Comparison of ENCODE assay signal across 15 mouse cellular contexts in genomic region chr3:78158450-78158849, GRCm38 (mm10).
DNase-seq lines count a peak whose midpoint lies in the region; ATAC-seq and TF ChIP-seq lines count a peak whose summit lies in the region.
"Had no signal": no experiment of that assay in that cellular context is flagged by ENCODE, and none has a peak within 500 bp of the region (broad histone marks: within the 10 kb centered on the region; RNA-seq: fewer than 3 reads in every experiment).

No protein-coding gene starts in this region.

- DNase-seq in right cerebral cortex, adult 18-20 months, result peak; percentile 53
- no peak for DNase-seq in right cerebral cortex, postnatal 4 days
- DNase-seq in forebrain, postnatal 0 days, result peak; percentile 68
- peak; percentile 2 to 8 for DNase-seq in layer of hippocampus, postnatal 36 days
- DNase-seq in telencephalon, adult 2 months (ENCODE audit: low read depth, low spot score), result peak; percentile 80
- DNase-seq in thymus, adult 2 months, result no peak
- no peak for DNase-seq in midbrain, embryonic 10.5 days (ENCODE audit: low spot score)
- no peak for DNase-seq in liver, embryonic 11.5 days (ENCODE audit: low spot score)
- DNase-seq: gastrocnemius, adult 2 months; kidney, postnatal 36 days; thymus, adult 18-20 months had no signal

- H3K9me3 ChIP-seq in forebrain, postnatal 0 days (ENCODE audit: low read length), result no peaks in the 10 kb centered on the region
- no peaks in the 10 kb centered on the region for H3K9me3 ChIP-seq in midbrain, embryonic 10.5 days (replicated peaks)
- H3K9me3 ChIP-seq in liver, embryonic 11.5 days (ENCODE audit: control insufficient read depth, low read length), result no peaks in the 10 kb centered on the region
- H3K9me3 ChIP-seq: embryonic facial prominence, embryonic 15.5 days; limb, embryonic 15.5 days; lung, embryonic 15.5 days had no signal

- H3K9ac ChIP-seq in forebrain, postnatal 0 days, result no peak overlapping the region
- no peak overlapping the region for H3K9ac ChIP-seq in liver, embryonic 11.5 days (ENCODE audit: low read depth, low read length)
- H3K9ac ChIP-seq: embryonic facial prominence, embryonic 15.5 days; limb, embryonic 15.5 days; lung, embryonic 15.5 days had no signal

- no peak overlapping the region for H3K27ac ChIP-seq in forebrain, postnatal 0 days (ENCODE audit: low read depth, low read length)
- no peak overlapping the region for H3K27ac ChIP-seq in thymus, adult 2 months (ENCODE audit: control insufficient read depth, insufficient read depth, low read length)
- H3K27ac ChIP-seq in midbrain, embryonic 10.5 days (replicated peaks), result no peak overlapping the region
- no peak overlapping the region for H3K27ac ChIP-seq in liver, embryonic 11.5 days (ENCODE audit: low read depth, low read length)
- H3K27ac ChIP-seq: embryonic facial prominence, embryonic 15.5 days; gastrocnemius, adult 2 months; limb, embryonic 15.5 days; lung, embryonic 15.5 days had no signal

- peak; percentile 82 for ATAC-seq in forebrain, postnatal 0 days
- no peak for ATAC-seq in liver, embryonic 11.5 days (replicated peaks; ENCODE audit: low FRiP score)
- ATAC-seq: intestine, embryonic 16.5 days had no signal

- no peaks in the 10 kb centered on the region for H3K27me3 ChIP-seq in forebrain, postnatal 0 days (ENCODE audit: insufficient read depth, low read length)
- H3K27me3 ChIP-seq in thymus, adult 2 months (ENCODE audit: control insufficient read depth, insufficient read depth, low read length), result no peaks in the 10 kb centered on the region
- H3K27me3 ChIP-seq in midbrain, embryonic 10.5 days (ENCODE audit: low read depth, poor library complexity, severe bottlenecking), result no peaks in the 10 kb centered on the region
- no peaks in the 10 kb centered on the region for H3K27me3 ChIP-seq in liver, embryonic 11.5 days (replicated peaks; ENCODE audit: control insufficient read depth, insufficient read depth, low read length)
- H3K27me3 ChIP-seq: embryonic facial prominence, embryonic 15.5 days; limb, embryonic 15.5 days; lung, embryonic 15.5 days had no signal

- H3K4me1 ChIP-seq in forebrain, postnatal 0 days (ENCODE audit: insufficient read depth), result no peaks in the 10 kb centered on the region
- no peaks in the 10 kb centered on the region for H3K4me1 ChIP-seq in thymus, adult 2 months (replicated peaks; ENCODE audit: control insufficient read depth, insufficient read depth, low read length)
- H3K4me1 ChIP-seq in midbrain, embryonic 10.5 days, result no peaks in the 10 kb centered on the region
- no peaks in the 10 kb centered on the region for H3K4me1 ChIP-seq in liver, embryonic 11.5 days (replicated peaks; ENCODE audit: control insufficient read depth, insufficient read depth, low read length)
- H3K4me1 ChIP-seq: embryonic facial prominence, embryonic 15.5 days; limb, embryonic 15.5 days; lung, embryonic 15.5 days had no signal

- H3K36me3 ChIP-seq in forebrain, postnatal 0 days (ENCODE audit: insufficient read depth), result no peaks in the 10 kb centered on the region
- no peaks in the 10 kb centered on the region for H3K36me3 ChIP-seq in thymus, adult 2 months (ENCODE audit: control insufficient read depth, insufficient read depth, low read length)
- H3K36me3 ChIP-seq in midbrain, embryonic 10.5 days, result no peaks in the 10 kb centered on the region
- no peaks in the 10 kb centered on the region for H3K36me3 ChIP-seq in liver, embryonic 11.5 days (ENCODE audit: control insufficient read depth, insufficient read depth, low read length)
- H3K36me3 ChIP-seq: embryonic facial prominence, embryonic 15.5 days; limb, embryonic 15.5 days; lung, embryonic 15.5 days had no signal

- TF ChIP-seq CTCF in forebrain, postnatal 0 days (IDR thresholded peaks at IDR 0.05; ENCODE audit: low read depth), result no peak
- TF ChIP-seq CTCF in thymus, adult 2 months (IDR thresholded peaks at IDR 0.05; ENCODE audit: borderline replicate concordance, control insufficient read depth, extremely low read depth, insufficient read depth, low read length, poor library complexity), result no peak

- no peak for TF ChIP-seq POLR2A in thymus, adult 2 months (IDR thresholded peaks at IDR 0.05; ENCODE audit: control insufficient read depth, extremely low read depth, insufficient read depth, low read length, poor library complexity)

- WGBS in forebrain, postnatal 0 days, result 59% methylated on average over 4 of the region's 4 CpGs
- 96% methylated on average over 4 of the region's 4 CpGs for WGBS in thymus, adult 2 months
- WGBS in midbrain, embryonic 10.5 days, result 93% methylated on average over 4 of the region's 4 CpGs
- 87% methylated on average over 4 of the region's 4 CpGs for WGBS in liver, embryonic 11.5 days

- H3K4me2 ChIP-seq in forebrain, postnatal 0 days (ENCODE audit: low read depth), result no peak overlapping the region
- no peak overlapping the region for H3K4me2 ChIP-seq in liver, embryonic 11.5 days
- H3K4me2 ChIP-seq: embryonic facial prominence, embryonic 15.5 days; limb, embryonic 15.5 days; lung, embryonic 15.5 days had no signal

- H3K4me3 ChIP-seq in forebrain, postnatal 0 days (ENCODE audit: low read depth, low read length), result no peak overlapping the region
- no peak overlapping the region for H3K4me3 ChIP-seq in thymus, adult 2 months (ENCODE audit: control insufficient read depth, insufficient read depth, low read length)
- H3K4me3 ChIP-seq in midbrain, embryonic 10.5 days, result no peak overlapping the region
- no peak overlapping the region for H3K4me3 ChIP-seq in liver, embryonic 11.5 days (ENCODE audit: low read depth, low read length)
- H3K4me3 ChIP-seq: embryonic facial prominence, embryonic 15.5 days; gastrocnemius, adult 2 months; limb, embryonic 15.5 days; lung, embryonic 15.5 days had no signal

Comparison
In these comparisons a context has a peak if more than half of its experiments do, and no peak if none do; other contexts are left out.
1. DNase-seq: peak in right cerebral cortex, adult 18-20 months (single experiment), forebrain, postnatal 0 days (single experiment), layer of hippocampus, postnatal 36 days (2 of 2) and telencephalon, adult 2 months (single experiment); none in right cerebral cortex, postnatal 4 days (single experiment), thymus, adult 2 months (single experiment), midbrain, embryonic 10.5 days (single experiment) and liver, embryonic 11.5 days (single experiment).